Mouse (Mus musculus) CD4-positive, CD25-positive, alpha-beta regulatory T cell, adult 2 months (primary cell): ENCODE measurements around the gene Retreg2.

Experiments
- DNase-seq: peaks from one replicate; pipeline ENCODE4 v3.0.0-alpha.2; 2012; ENCODE audit warnings: low read depth, low spot score

The Retreg2 gene

GRCm38 (mm10) chr1:75168472-75169464 is 26.2 kb downstream of the Retreg2 start, which contains the start of gene Zfand2b:
Gene Zfand2b, plus strand, starts transcription at chr1:75168646.
- peak; percentile 98 for DNase-seq

GRCm38 (mm10) chr1:75179334-75180104 is 36.9 kb downstream of the Retreg2 start:
- DNase-seq: peak; percentile 35

GRCm38 (mm10) chr1:75180105-75180590 is 37.6 kb downstream of the Retreg2 start, which contains the start of gene Abcb6:
Gene Abcb6, minus strand, starts transcription at chr1:75180392.
- peak; percentile 85 for DNase-seq

GRCm38 (mm10) chr1:75180741-75181140 is 38.2 kb downstream of the Retreg2 start:
- DNase-seq: no peak

GRCm38 (mm10) chr1:75181377-75181870 is 38.8 kb downstream of the Retreg2 start:
- no peak for DNase-seq

GRCm38 (mm10) chr1:75182160-75182559 is 39.6 kb downstream of the Retreg2 start:
- DNase-seq: peak; percentile 24

- no peak for DNase-seq
These were observed 42.9 kb downstream of the Retreg2 start for GRCm38 (mm10) chr1:75185495-75185894.

GRCm38 (mm10) chr1:75187126-75187525 is 44.5 kb downstream of the Retreg2 start:
- DNase-seq: no peak

- DNase-seq: no peak
These were observed 45.4 kb downstream of the Retreg2 start for GRCm38 (mm10) chr1:75187914-75188483.

- DNase-seq: no peak
These were observed 48.0 kb downstream of the Retreg2 start for GRCm38 (mm10) chr1:75190577-75190976.

GRCm38 (mm10) chr1:75191258-75191621 is 48.7 kb downstream of the Retreg2 start:
- DNase-seq: no peak

- DNase-seq: peak; percentile 97
These were observed 49.2 kb downstream of the Retreg2 start, which contains the start of the genes Ankzf1 and Atg9a for GRCm38 (mm10) chr1:75191622-75192402. Gene Ankzf1, plus strand, starts transcription at chr1:75192151. Gene Atg9a, minus strand, starts transcription at chr1:75192196.

- DNase-seq: peak; percentile 54
These were observed 49.9 kb downstream of the Retreg2 start for GRCm38 (mm10) chr1:75192452-75192851.
